Mouse (Mus musculus) liver, embryonic 14.5 days (tissue): ENCODE measurements around the gene Tmem151a.

ENCODE experiments used
- CTCF ChIP-seq: IDR thresholded peaks from 2 replicates; pipeline ENCODE4 v1.5.1; 2016; ENCODE audit warnings: antibody characterized with exemption, low read depth, control low read depth
- EP300 ChIP-seq: IDR thresholded peaks from 2 replicates; pipeline ENCODE4 v1.6.1; 2016; ENCODE audit warnings: antibody characterized with exemption, low read depth

DNA sequence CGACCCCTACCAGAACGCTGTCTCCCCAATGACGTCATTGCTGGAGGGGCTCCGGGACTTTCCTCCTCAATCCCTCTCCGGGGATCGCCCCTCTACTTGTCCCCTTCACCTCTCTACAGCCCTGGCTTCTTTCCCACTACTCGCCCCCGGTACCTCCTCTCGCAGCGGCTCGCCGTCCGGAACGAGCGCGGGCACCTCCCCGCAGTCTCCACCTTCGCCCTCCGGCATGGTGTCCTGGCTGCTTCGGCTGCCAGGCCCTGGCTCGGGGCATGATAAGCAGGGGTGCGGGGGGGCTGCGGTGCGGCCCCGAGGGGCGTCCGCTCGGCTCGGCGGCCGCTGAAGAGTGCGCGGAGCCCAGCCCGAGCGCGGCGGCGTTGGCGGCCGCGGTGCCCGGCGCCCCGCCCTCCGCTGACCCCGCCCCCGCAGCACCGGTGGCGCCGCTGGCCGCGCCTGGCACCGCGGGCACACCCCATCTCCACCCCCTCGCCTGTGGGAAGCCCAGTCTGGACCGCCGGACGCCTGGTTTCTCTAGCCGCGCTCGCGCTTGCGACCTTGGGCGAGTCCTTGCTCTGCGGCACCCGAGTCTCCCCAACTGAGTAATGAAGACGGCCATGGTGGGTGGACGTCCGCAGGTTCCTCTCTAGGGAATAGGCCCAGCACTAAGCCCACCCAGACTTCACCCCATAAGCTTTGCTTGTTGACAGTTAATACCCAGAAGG, at the start of gene Tmem151a:
- TF ChIP-seq EP300 (no peak), CTCF (no peak)
